Mouse (Mus musculus) CH12.LX (cell line): ENCODE measurements around the gene Tmod3. TPM values are rescaled to one million over a fixed set of nuclear protein-coding genes. Genes with fewer than 3 reads are reported as not detected.

ENCODE experiments used
- DNase-seq: peaks from one replicate; pipeline ENCODE4 v3.0.0-alpha.2; 2013; ENCODE audit errors: extremely low read depth
- H3K27ac ChIP-seq: 2 replicates; pipeline ENCODE4 v1.5.1; 2012; ENCODE audit warnings: low read depth, mild to moderate bottlenecking, control low read depth, moderate library complexity; ENCODE audit not compliant: insufficient read depth
- H3K27me3 ChIP-seq: replicated peaks from 2 replicates; pipeline ENCODE3; 2012; ENCODE audit warnings: inconsistent platforms
- H3K36me3 ChIP-seq, 2 experiments: replicated peaks in 1 of 2; 2 replicates each; pipeline versions ENCODE3 to v1.6.1; 2012; ENCODE audit warnings: inconsistent platforms in 1 of 2, low read length in 1 of 2, mild to moderate bottlenecking in 1 of 2, mixed read lengths in 1 of 2, moderate library complexity in 1 of 2; ENCODE audit not compliant: control insufficient read depth in 1 of 2, insufficient read depth in 1 of 2
- H3K4me1 ChIP-seq, 2 experiments: 2 replicates each; pipeline ENCODE4 v1.6.1; 2012; ENCODE audit warnings: inconsistent platforms in 1 of 2, moderate library complexity in 1 of 2; ENCODE audit not compliant: insufficient read depth in 2 of 2, control insufficient read depth in 1 of 2
- H3K4me2 ChIP-seq: 2 replicates; pipeline ENCODE4 v1.6.1; 2012; ENCODE audit warnings: low read depth, mild to moderate bottlenecking, control low read depth; ENCODE audit not compliant: poor library complexity, insufficient read depth, severe bottlenecking
- H3K4me3 ChIP-seq, 3 experiments: fragments of 150-350 bp in 1 of 3; sonication (generic) in 1 of 3; replicated peaks in 1 of 3; 2 replicates each; pipeline versions ENCODE3 to v1.5.1; 2011 to 2012; ENCODE audit warnings: low read depth in 2 of 3, low read length in 2 of 3, mild to moderate bottlenecking in 2 of 3, moderate library complexity in 2 of 3, control low read depth in 1 of 3, improper control_type of control experiment in 1 of 3, inconsistent platforms in 1 of 3, mixed read lengths in 1 of 3; ENCODE audit not compliant: poor library complexity in 1 of 3
- H3K79me2 ChIP-seq: replicated peaks from 2 replicates; pipeline ENCODE4 v1.6.1; 2012; ENCODE audit warnings: mild to moderate bottlenecking, moderate library complexity; ENCODE audit not compliant: control insufficient read depth, poor library complexity, insufficient read depth, severe bottlenecking; ENCODE audit errors: extremely low read depth
- H3K9ac ChIP-seq: 2 replicates; pipeline ENCODE4 v1.6.1; 2012; ENCODE audit warnings: low read depth, mild to moderate bottlenecking, control low read depth, moderate library complexity; ENCODE audit not compliant: insufficient read depth
- H3K9me3 ChIP-seq: replicated peaks from 2 replicates; pipeline ENCODE3; 2012; ENCODE audit warnings: low read length, inconsistent platforms, mixed read lengths
- BHLHE40 ChIP-seq: IDR thresholded peaks from 2 replicates; pipeline ENCODE4 v1.6.1; 2011; ENCODE audit warnings: mild to moderate bottlenecking, low read depth, low read length, improper control_type of control experiment
- CHD1 ChIP-seq: IDR thresholded peaks from 2 replicates; pipeline ENCODE4 v1.6.1; 2012; ENCODE audit warnings: low read depth, low read length, improper control_type of control experiment, inconsistent platforms
- CHD2 ChIP-seq: IDR thresholded peaks from 2 replicates; pipeline ENCODE4 v1.6.1; 2011; ENCODE audit warnings: low read length, improper control_type of control experiment
- CTCF ChIP-seq, 2 experiments: IDR thresholded peaks in 1 of 2; conservative IDR thresholded peaks in 1 of 2; 2 replicates each; pipeline ENCODE4 v1.5.1; 2011 to 2012; ENCODE audit warnings: low read depth in 2 of 2, low read length in 2 of 2, improper control_type of control experiment in 1 of 2, inconsistent platforms in 1 of 2, mild to moderate bottlenecking in 1 of 2, moderate library complexity in 1 of 2
- ELF1 ChIP-seq: IDR thresholded peaks from 2 replicates; pipeline ENCODE4 v1.6.1; 2014; ENCODE audit warnings: low read depth, mild to moderate bottlenecking, inconsistent platforms, low read length, improper control_type of control experiment
- GABPA ChIP-seq: IDR thresholded peaks from 2 replicates; pipeline ENCODE4 v1.6.1; 2012; ENCODE audit warnings: low read depth, low read length, improper control_type of control experiment, inconsistent platforms; ENCODE audit not compliant: insufficient replicate concordance
- IRF4 ChIP-seq: IDR thresholded peaks from 2 replicates; pipeline ENCODE4 v1.6.1; 2014; ENCODE audit warnings: low read depth, mild to moderate bottlenecking, inconsistent platforms, low read length, improper control_type of control experiment
- JUN ChIP-seq: IDR thresholded peaks from 2 replicates; pipeline ENCODE4 v1.6.1; 2011; ENCODE audit warnings: low read depth, mild to moderate bottlenecking, low read length, improper control_type of control experiment, moderate library complexity; ENCODE audit not compliant: insufficient read depth
- JUND ChIP-seq: conservative IDR thresholded peaks from 2 replicates; pipeline ENCODE4 v1.6.1; 2011; ENCODE audit warnings: low read depth, low read length, improper control_type of control experiment
- MYC ChIP-seq: IDR thresholded peaks from 2 replicates; pipeline ENCODE4 v1.6.1; 2011; ENCODE audit warnings: low read depth, mild to moderate bottlenecking, improper control_type of control experiment, low read length
- POLR2A ChIP-seq: IDR thresholded peaks from 2 replicates; pipeline ENCODE4 v1.6.1; 2011; ENCODE audit warnings: low read depth, mild to moderate bottlenecking, improper control_type of control experiment, low read length
- SMC3 ChIP-seq: IDR thresholded peaks from 2 replicates; pipeline ENCODE4 v1.6.1; 2011; ENCODE audit warnings: low read depth, low read length, improper control_type of control experiment
- TCF12 ChIP-seq: IDR thresholded peaks from 2 replicates; pipeline ENCODE4 v1.6.1; 2014; ENCODE audit warnings: low read depth, mild to moderate bottlenecking, inconsistent platforms, low read length, improper control_type of control experiment
- ZKSCAN1 ChIP-seq: IDR thresholded peaks from 2 replicates; pipeline ENCODE4 v1.6.1; 2012; ENCODE audit warnings: low read depth, inconsistent platforms, low read length, improper control_type of control experiment, borderline replicate concordance
- dilution Hi-C: fragments of 300-500 bp; cut with MboI; formaldehyde crosslinking; loops from 2 replicates; pipeline ENCODE4 v1.14.3; 2020; ENCODE audit warnings: low sequenced_read_pairs; ENCODE audit not compliant: extremely low pct_unique_long_range_greater_than_20kb, extremely low pct_ligation_motif_present
- in situ Hi-C: fragments of 300-500 bp; cut with MboI; formaldehyde crosslinking; loops from 3 replicates; pipeline ENCODE4 v1.14.3; 2019; ENCODE audit warnings: low sequenced_read_pairs, low pct_ligation_motif_present, low pct_unique_long_range_greater_than_20kb, mixed read lengths
- polyA plus RNA-seq: library from polyadenylated mRNA; unstranded; fragments of >175 nt; gene quantifications from 2 replicates; pipeline ENCODE4 v1.2.1, GENCODE M21; 2012; ENCODE audit warnings: low read depth; ENCODE audit not compliant: insufficient read length
- total RNA-seq, 2 experiments: library from RNA; depleted of rRNA; stranded (reverse); fragments of 300-350 nt in 1 of 2; fragments of >200 nt in 1 of 2; gene quantifications; 2 replicates each; pipeline ENCODE4 v1.2.3; 2012 to 2014

Gene Tmod3
- total and polyA plus RNA-seq, 3 experiments: 40.5 to 71.0 (median 52.0) TPM

- Histone ChIP-seq H3K4me1 (peaks cover 0 to 14% of the 10 kb centered on the region in 2 experiments; a peak in 2 of 4 replicates), H3K27me3 (no peaks in the 10 kb centered on the region), H3K4me3 (no peak overlapping the region), H3K9me3 (peaks cover 2% of the 10 kb centered on the region)
- in situ Hi-C loops: no loop called here
- TF ChIP-seq JUND (no peak), CTCF (conservative IDR thresholded peaks at IDR 0.05 in 1 of 2, IDR thresholded peaks at IDR 0.05 in 1 of 2; ENCODE audit: low read depth in 2 of 2, low read length in 2 of 2) (peak in 1 of 2 experiments; percentile 19; a peak in 2 of 4 replicates)
- TF ChIP-seq, all 38 proteins: peak for 1
- Histone ChIP-seq H3K27ac (no peak overlapping the region), H3K4me2 (no peak overlapping the region), H3K36me3 (peaks cover 15 to 54% of the 10 kb centered on the region in 2 experiments), H3K9ac (no peak overlapping the region), H3K79me2 (no peaks in the 10 kb centered on the region)
- no peak for DNase-seq
- dilution Hi-C loops: no loop called here
Observed at GRCm38 (mm10) chr9:75528096-75528495, 31.4 kb downstream of the Tmod3 start.

- Histone ChIP-seq H3K9me3 (peaks cover 2% of the 10 kb centered on the region), H3K4me3 (no peak overlapping the region), H3K4me2 (no peak overlapping the region), H3K27ac (no peak overlapping the region), H3K27me3 (no peaks in the 10 kb centered on the region), H3K79me2 (no peaks in the 10 kb centered on the region), H3K9ac (no peak overlapping the region), H3K4me1 (peaks cover 0 to 8% of the 10 kb centered on the region in 2 experiments; a peak in 2 of 4 replicates), H3K36me3 (peaks cover 16 to 55% of the 10 kb centered on the region in 2 experiments)
- in situ Hi-C loops: no loop called here
- dilution Hi-C loops: no loop called here
- TF ChIP-seq POLR2A (no peak), JUN (no peak), JUND (no peak), TCF12 (no peak), CHD2 (no peak), ELF1 (no peak)
- DNase-seq: no peak
Observed at GRCm38 (mm10) chr9:75527368-75528059, 31.9 kb downstream of the Tmod3 start.

DNA sequence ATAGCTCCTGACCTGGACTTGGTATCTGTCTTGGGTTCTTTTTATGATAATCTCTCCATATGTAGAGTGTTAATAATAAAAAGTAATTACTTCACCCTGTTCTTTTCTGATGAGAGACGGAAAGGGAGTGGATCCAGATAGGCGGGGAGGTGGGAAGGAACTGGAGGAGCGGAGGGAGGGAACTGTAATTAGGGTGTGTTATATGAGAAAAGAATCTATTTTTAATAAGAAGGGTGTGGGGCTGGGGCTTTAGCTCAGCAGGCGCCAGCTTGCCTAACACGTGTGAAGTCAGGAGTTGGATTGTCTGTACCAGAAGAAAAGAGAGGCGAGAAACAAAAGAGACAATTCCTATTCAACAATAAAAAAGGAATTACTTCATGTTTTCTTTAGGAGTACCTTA is 35.8 kb downstream of the Tmod3 start:
- dilution Hi-C loops (no loop called here), in situ Hi-C loops (no loop called here)
- Histone ChIP-seq H3K9me3 (no peaks in the 10 kb centered on the region), H3K36me3 (peaks cover 11 to 33% of the 10 kb centered on the region in 2 experiments), H3K27ac (no peak overlapping the region), H3K4me2 (no peak overlapping the region), H3K79me2 (no peaks in the 10 kb centered on the region), H3K4me1 (peaks cover 0 to 5% of the 10 kb centered on the region in 2 experiments; a peak in 1 of 4 replicates), H3K27me3 (no peaks in the 10 kb centered on the region), H3K4me3 (no peak overlapping the region), H3K9ac (no peak overlapping the region)
- DNase-seq: no peak
- no peak for TF ChIP-seq JUND
- no peak for TF ChIP-seq IRF4
- TF ChIP-seq MYC: no peak
- no peak for TF ChIP-seq CHD2
- no peak for TF ChIP-seq SMC3
- no peak for TF ChIP-seq CHD1
- TF ChIP-seq GABPA: no peak
- no peak for TF ChIP-seq BHLHE40
- no peak for TF ChIP-seq ZKSCAN1
